Mouse (Mus musculus): ENCODE data around the gene Olfr1431.
"Not testable (repeated sequence)": the region's sequence is repeated elsewhere in the genome, so short reads cannot be mapped to it uniquely, and the experiment has no call there.

Gene Olfr1431

DNA sequence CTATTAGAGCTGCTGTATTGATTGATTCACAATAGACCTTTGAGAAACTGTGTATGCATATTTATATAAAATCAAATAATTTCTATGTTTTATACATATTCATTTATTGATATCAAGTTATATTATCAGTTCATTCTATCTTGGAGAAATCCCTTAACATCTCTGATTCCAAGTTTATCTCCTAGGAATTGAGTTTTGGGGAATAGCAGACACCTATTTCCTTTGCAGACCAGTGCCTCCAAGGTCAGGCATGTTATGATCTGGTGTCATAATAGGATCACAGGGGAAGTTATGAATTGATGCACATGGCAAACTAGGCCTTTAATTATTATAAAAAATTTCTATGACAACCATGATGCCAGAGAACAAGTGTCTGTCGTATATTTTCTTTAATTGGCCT, at the start of gene Olfr1431:
Olfr1431 (plus strand) TSS at position 301 of the 400 bp plus-strand sequence.
- Histone ChIP-seq H3K27me3 (ENCODE audit: control insufficient read depth, insufficient read depth, low read length, poor library complexity, severe bottlenecking) (no peaks in the 10 kb centered on the region), H3K36me3 (ENCODE audit: control insufficient read depth, insufficient read depth, low read length, poor library complexity, severe bottlenecking) (no peaks in the 10 kb centered on the region)
- DNase-seq (ENCODE audit: low read depth, low spot score), result no peak

- H3K27me3 ChIP-seq (ENCODE audit: control insufficient read depth, insufficient read depth, low read length, poor library complexity, severe bottlenecking); H3K36me3 ChIP-seq (ENCODE audit: control insufficient read depth, insufficient read depth, low read length, poor library complexity, severe bottlenecking); DNase-seq (ENCODE audit: low read depth, low spot score): not testable (repeated sequence)
These were observed 30.3 kb upstream of the Olfr1431 start, which contains the start of gene Olfr1555-ps1 for GRCm38 (mm10) chr19:12170062-12170599. Gene Olfr1555-ps1, minus strand, starts transcription at chr19:12170112.

GRCm38 (mm10) chr19:12175431-12175830, 25.0 kb upstream of the Olfr1431 start:
- not testable (repeated sequence) for H3K36me3 ChIP-seq (ENCODE audit: control insufficient read depth, insufficient read depth, low read length, poor library complexity, severe bottlenecking); H3K27me3 ChIP-seq (ENCODE audit: control insufficient read depth, insufficient read depth, low read length, poor library complexity, severe bottlenecking); DNase-seq (ENCODE audit: low read depth, low spot score)

DNA sequence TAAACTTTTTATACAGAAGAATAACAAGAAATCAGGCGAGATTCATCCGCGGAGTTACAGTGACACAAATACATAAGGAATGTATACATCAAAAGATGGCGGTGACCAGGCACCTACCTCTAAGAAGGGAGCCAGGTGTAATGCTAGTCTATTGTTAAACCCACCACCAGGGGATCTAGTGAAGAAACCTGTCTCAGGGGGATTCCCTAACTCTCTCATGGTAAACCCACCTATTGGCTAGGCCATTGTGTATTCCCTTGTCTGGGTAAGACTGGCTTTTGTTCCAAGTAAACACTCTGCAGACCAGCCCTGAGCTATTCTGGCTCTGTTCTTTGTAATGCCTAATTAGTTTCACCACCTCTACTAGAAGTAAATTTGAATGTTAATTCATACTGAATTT, 1.4 kb upstream of the Olfr1431 start:
- DNase-seq (ENCODE audit: low read depth, low spot score); H3K27me3 ChIP-seq (ENCODE audit: control insufficient read depth, insufficient read depth, low read length, poor library complexity, severe bottlenecking); H3K36me3 ChIP-seq (ENCODE audit: control insufficient read depth, insufficient read depth, low read length, poor library complexity, severe bottlenecking): not testable (repeated sequence)

DNA sequence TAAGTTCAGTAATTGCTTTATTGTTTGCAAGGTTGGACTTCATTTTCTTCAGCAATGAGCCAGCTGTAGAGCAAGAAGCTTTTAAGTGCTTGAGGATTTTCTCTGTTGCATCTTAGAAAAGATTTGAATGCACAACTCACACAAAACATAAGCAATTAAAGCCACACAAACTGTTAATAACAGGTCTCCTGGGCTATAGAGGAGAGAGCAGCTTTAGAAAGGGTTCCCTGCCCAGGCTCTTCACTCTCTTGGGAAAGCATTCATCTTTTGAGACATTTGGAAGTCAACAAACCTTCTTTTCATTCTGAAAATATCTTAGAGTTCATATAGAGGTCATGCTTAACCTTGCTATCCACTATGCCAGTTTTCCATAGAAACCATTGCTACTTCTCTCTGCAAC, 32.1 kb downstream of the Olfr1431 start, which contains the start of gene Olfr1432:
Olfr1432 (minus strand) TSS at position 101 of the 400 bp plus-strand sequence.
- H3K27me3 ChIP-seq (ENCODE audit: control insufficient read depth, insufficient read depth, low read length, poor library complexity, severe bottlenecking); DNase-seq (ENCODE audit: low read depth, low spot score); H3K36me3 ChIP-seq (ENCODE audit: control insufficient read depth, insufficient read depth, low read length, poor library complexity, severe bottlenecking): not testable (repeated sequence)

- H3K27me3 ChIP-seq (ENCODE audit: control insufficient read depth, insufficient read depth, low read length, poor library complexity, severe bottlenecking), result no peaks in the 10 kb centered on the region
- DNase-seq (ENCODE audit: low read depth, low spot score), result no peak
- no peaks in the 10 kb centered on the region for H3K36me3 ChIP-seq (ENCODE audit: control insufficient read depth, insufficient read depth, low read length, poor library complexity, severe bottlenecking)
These were observed 41.1 kb downstream of the Olfr1431 start, which contains the start of gene Olfr262 for GRCm38 (mm10) chr19:12241559-12241958. Gene Olfr262, minus strand, starts transcription at chr19:12241659.

DNA sequence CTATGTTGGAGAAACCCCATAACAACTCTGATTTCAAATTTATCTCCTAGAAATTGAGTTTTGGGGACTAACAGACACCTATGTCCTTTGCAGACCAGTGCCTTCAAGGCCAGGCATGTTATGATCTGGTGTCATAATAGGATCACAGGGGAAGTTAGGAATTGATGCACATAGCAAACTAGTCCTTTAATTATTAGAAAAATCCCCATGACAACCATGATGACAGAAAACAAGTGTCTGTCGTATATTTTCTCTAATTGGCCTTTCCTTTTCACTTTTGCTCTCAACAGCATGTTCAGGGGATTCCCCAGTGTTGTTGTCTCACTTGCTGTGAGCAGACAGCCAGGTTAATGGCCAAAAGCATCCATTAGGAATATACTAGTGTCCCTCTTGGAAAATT, 60.3 kb downstream of the Olfr1431 start, which contains the start of gene Olfr235:
Olfr235 (plus strand) TSS at position 301 of the 400 bp plus-strand sequence.
- Histone ChIP-seq H3K36me3 (ENCODE audit: control insufficient read depth, insufficient read depth, low read length, poor library complexity, severe bottlenecking) (no peaks in the 10 kb centered on the region), H3K27me3 (ENCODE audit: control insufficient read depth, insufficient read depth, low read length, poor library complexity, severe bottlenecking) (no peaks in the 10 kb centered on the region)
- DNase-seq (ENCODE audit: low read depth, low spot score), result no peak

Measured in splenic B cell, adult 2 months (primary cell).